Mouse (Mus musculus) embryonic stem cell, embryonic (primary cell): ENCODE measurements at regions not wholly inside any gene's neighbourhood (a gene's known extent, or its start where the extent isn't known, plus 50 kb on each side); places are given as distances from the start of the nearest gene placed in this dataset.

Source experiments
- CTCF ChIA-PET, 4 experiments: fragments of 300-600 bp in 2 of 4; fragments of 350-600 bp in 2 of 4; sonication (Branson Sonifier 250); formaldehyde crosslinking; loops; one replicate each; lab custom pipeline; 2022; ENCODE audit warnings: inconsistent platforms in 2 of 4; lab: Charles Lee
- POLR2A ChIA-PET, 4 experiments: fragments of 300-600 bp in 2 of 4; fragments of 350-600 bp in 2 of 4; sonication (Branson Sonifier 250); formaldehyde crosslinking; loops; one replicate each; lab custom pipeline; 2022; ENCODE audit warnings: antibody characterized with exemption in 4 of 4, inconsistent platforms in 1 of 4; lab: Charles Lee

GRCm38 (mm10) chr9:79233751-79234150 lies 484.9 kb downstream of the Col12a1 start:
- POLR2A ChIA-PET, result no interaction called here
- CTCF ChIA-PET, result no interaction called here

GRCm38 (mm10) chr9:79269646-79270213 lies 448.9 kb downstream of the Col12a1 start:
- CTCF ChIA-PET, result no interaction called here

GRCm38 (mm10) chr9:79270256-79270655 lies 448.4 kb downstream of the Col12a1 start:
- ChIA-PET CTCF (no interaction called here), POLR2A (no interaction called here)

More at GRCm38 (mm10) chr9:79269646-79270213, 448.9 kb downstream of the Col12a1 start:
- POLR2A ChIA-PET, result no interaction called here

DNA sequence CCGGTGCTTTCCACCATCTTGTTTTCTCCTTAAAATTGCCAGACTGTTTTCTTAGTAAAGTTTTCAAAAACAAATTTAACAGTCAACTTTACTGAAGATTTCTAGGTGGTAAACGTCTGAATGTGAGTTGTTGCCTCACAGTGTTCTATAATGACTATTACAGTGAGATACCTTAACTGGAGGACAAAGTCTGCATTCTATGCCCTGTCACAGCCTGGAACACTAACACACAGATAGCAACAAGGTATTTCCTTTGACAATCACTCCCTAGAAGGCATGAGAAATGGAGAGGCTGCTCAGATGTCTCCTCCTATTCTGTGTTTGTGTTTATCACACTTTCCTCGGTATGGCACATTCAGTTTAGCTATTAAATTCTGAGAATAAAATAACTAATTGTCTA lies 430.8 kb downstream of the Col12a1 start:
- CTCF ChIA-PET, result interaction anchor here in 1 of 4 experiments (0.6 kb wide), 1 partner anchor 40 kb away, joined by 3 read pairs; no protein-coding TSS in a partner anchor
- POLR2A ChIA-PET, result no interaction called here

GRCm38 (mm10) chr9:79295306-79295705 lies 423.3 kb downstream of the Col12a1 start:
- ChIA-PET CTCF (no interaction called here), POLR2A (no interaction called here)

- CTCF ChIA-PET, result no interaction called here
Measured at GRCm38 (mm10) chr9:79301580-79301979, 417.1 kb downstream of the Col12a1 start.

GRCm38 (mm10) chr9:79310591-79310990 lies 408.0 kb downstream of the Col12a1 start:
- POLR2A ChIA-PET, result no interaction called here
- CTCF ChIA-PET, result interaction anchor here in 1 of 4 experiments (0.6 kb wide), 1 partner anchor 19 kb away, joined by 3 read pairs; no protein-coding TSS in a partner anchor

More at GRCm38 (mm10) chr9:79301580-79301979, 417.1 kb downstream of the Col12a1 start:
- POLR2A ChIA-PET, result no interaction called here

DNA sequence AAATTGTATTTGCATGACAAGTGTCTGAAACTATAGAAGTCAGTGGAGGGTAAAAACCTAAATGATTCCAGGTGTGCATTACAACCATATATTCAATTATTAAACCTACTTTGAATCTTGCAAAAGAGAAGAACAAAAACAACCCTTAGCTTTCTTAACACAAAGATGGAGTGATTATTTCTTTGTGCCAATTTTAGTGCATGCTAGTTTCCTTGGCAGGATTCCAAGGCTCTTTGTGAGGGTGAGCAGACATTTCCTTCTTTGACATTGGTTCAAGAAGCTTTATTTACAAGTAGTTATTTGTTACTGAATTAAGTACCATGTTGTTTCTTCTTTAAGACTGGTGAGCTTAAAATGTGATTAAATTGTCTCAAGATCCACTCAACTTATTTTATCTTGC lies 401.2 kb downstream of the Col12a1 start:
- ChIA-PET POLR2A (interaction anchor here in 1 of 4 experiments (0.6 kb wide), 1 partner anchor 23 kb away, joined by 3 read pairs; no protein-coding TSS in a partner anchor), CTCF (no interaction called here)

- POLR2A ChIA-PET, result no interaction called here
- CTCF ChIA-PET, result no interaction called here
Measured at GRCm38 (mm10) chr9:79346371-79347096, 372.1 kb downstream of the Col12a1 start.

DNA sequence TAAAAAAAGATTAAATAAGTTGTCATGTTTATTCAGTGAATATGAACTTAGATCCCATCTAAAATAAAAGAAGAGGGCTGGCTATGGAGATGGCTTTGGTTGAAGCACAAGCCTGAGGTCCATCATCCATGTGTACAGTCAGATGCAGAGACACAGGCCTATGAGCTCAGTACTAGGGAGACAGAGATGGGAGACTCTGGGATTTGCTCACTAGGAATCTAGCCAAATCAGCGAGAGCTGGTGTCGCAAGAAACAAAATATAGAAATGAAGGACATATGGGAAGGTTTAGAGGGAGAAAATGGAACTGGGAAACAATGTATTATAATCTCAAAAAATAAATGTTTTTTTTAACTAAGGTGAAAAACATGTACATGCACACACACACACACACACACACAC lies 326.6 kb downstream of the Col12a1 start:
- ChIA-PET CTCF (no interaction called here), POLR2A (interaction anchor here in 1 of 4 experiments (0.8 kb wide), 1 partner anchor 157 kb away, joined by 7 read pairs; no protein-coding TSS in a partner anchor)

- POLR2A ChIA-PET, result no interaction called here
- CTCF ChIA-PET, result no interaction called here
Measured at GRCm38 (mm10) chr9:79414989-79415388, 303.6 kb downstream of the Col12a1 start.

- CTCF ChIA-PET, result no interaction called here
- POLR2A ChIA-PET, result no interaction called here
Measured at GRCm38 (mm10) chr9:79430417-79430816, 288.2 kb downstream of the Col12a1 start.

DNA sequence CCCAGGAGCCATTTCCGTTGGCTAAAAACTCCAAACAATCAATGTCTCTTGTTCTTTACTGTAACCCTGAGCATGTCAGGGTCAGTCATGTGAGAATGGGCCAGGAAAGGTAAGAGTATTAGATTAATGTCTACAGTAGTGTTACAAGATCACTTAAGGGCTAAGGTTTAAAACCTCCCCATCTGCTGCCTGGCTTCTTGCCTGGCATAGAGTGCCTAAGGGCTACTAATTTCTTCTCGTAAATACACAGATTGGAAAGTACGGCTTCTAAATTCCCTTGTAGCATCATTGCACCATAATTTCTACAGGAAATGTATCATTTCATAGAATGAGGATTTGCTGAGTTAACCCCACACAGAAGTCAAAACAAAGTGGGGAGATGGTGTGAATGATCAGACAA lies 281.0 kb downstream of the Col12a1 start:
- CTCF ChIA-PET, result no interaction called here
- POLR2A ChIA-PET, result no interaction called here

- ChIA-PET CTCF (no interaction called here), POLR2A (no interaction called here)
Measured at GRCm38 (mm10) chr9:79439233-79439960, 279.2 kb downstream of the Col12a1 start.

- CTCF ChIA-PET, result interaction anchor here in 1 of 4 experiments (0.6 kb wide), 1 partner anchor 98 kb away, joined by 3 read pairs; no protein-coding TSS in a partner anchor
- POLR2A ChIA-PET, result interaction anchor here in 2 of 4 experiments (0.6 to 1.0 kb wide), 5 partner anchors 9 to 1263 kb away, joined by 3 to 6 read pairs (median 6); no protein-coding TSS in a partner anchor
Measured at GRCm38 (mm10) chr9:79455226-79455625, 263.4 kb downstream of the Col12a1 start.

GRCm38 (mm10) chr9:79479118-79479517 lies 239.5 kb downstream of the Col12a1 start:
- POLR2A ChIA-PET, result no interaction called here
- CTCF ChIA-PET, result no interaction called here

DNA sequence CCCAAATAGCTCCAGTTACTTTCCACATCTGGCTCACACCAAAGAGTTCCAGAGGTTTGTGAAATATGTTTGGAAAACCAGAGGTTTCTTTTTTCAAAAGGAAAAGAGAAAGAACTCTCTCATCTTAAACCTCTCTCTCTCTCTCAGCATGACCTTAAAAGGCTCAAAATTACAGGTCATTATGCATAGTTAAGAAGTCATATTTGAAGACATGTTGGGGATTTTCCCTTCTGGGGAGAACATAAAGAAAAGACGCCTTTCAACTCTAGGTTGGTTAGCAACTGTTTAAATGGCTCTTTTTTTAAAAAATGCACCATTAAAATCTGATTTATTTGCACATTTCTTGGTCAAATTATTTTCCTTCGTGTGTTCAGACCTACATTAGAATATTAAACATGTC lies 218.4 kb downstream of the Col12a1 start:
- CTCF ChIA-PET, result no interaction called here

DNA sequence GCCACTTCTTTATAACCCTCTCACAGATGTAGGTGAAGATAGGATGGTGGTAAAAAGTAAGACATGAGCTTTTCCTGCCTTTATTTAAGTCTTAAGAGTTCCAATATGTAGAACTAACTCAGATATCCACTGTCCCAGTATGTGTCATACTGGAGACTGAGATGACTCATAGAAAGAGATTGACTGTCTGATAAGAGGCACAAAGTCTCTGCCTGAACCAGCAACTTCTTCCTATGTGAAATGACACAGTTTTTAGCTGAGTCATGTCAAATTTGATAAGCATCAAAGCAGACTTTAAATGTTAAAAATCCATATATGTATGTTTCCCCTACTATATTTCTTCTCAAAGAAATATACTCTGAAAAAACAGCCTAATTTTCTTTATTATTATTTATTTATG lies 216.6 kb downstream of the Col12a1 start:
- POLR2A ChIA-PET, result no interaction called here
- CTCF ChIA-PET, result no interaction called here

More for the DNA sequence above, 218.4 kb downstream of the Col12a1 start:
- POLR2A ChIA-PET, result no interaction called here

DNA sequence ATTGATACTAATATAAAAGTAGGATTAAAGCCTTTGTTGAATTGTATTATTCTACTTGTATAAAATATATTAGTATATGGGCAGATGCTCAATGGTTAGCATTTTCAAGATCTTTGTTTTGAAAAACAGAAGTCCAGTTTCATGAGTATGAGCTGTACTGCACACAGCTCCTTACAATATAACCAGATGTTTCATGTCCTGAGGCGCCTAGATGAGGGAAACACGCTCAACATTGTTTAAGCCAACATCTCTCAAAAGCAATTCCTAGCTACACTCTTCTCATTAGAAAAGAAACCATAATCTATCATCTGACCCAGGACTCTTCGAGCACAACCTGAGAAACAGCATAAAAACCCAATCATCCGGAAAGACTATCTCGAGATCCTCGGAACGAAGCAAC lies 202.2 kb downstream of the Col12a1 start:
- CTCF ChIA-PET, result no interaction called here

DNA sequence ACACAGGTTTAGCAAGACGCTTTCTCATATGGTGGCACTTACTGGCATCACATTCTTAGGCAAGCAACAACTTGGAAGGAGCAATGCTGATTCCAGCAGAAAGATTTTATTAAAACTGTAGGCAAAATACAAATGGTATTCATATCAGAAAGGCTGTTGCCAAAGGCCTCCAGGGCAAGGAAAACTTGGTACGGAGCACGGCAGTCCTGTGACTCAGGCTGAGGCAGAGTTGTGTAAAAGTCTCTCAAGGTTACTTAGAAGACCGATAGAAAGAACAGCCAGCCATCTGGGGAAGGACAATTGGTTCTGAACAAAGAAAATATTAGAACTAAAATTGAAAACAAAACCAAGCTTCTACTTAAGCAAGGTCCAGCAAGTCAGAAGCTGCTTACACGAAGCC lies 201.2 kb downstream of the Col12a1 start:
- ChIA-PET POLR2A (no interaction called here), CTCF (no interaction called here)

More for the DNA sequence above, 202.2 kb downstream of the Col12a1 start:
- POLR2A ChIA-PET, result no interaction called here
